Comparison of ENCODE assay signal across 8 mouse cellular contexts in the genomic region with DNA sequence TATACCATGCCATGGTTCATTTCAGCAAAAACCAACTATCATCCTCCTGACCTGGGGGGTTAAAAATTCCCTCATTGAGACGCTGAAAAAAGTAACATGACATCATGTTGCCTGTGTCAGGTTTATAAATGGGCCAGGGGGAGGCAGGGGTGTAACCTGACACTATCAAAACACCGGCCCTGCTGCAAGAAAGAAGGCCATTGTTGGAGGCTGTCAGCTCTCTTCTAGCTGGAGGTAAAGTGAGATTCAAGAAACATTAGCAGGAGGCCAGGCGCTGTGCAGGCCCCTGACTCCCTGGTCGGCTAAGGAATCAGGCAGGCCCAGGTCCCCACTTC. TPM values are rescaled to one million over a fixed set of nuclear protein-coding genes. Genes with fewer than 3 reads are reported as not detected.
DNase-seq lines count a peak whose midpoint lies in the region; ATAC-seq and TF ChIP-seq lines count a peak whose summit lies in the region.

No protein-coding gene starts in this region.

- no peaks in the 10 kb centered on the region for H3K27me3 ChIP-seq in lung, embryonic 14.5 days (ENCODE audit: insufficient read depth, low read length)
- H3K27me3 ChIP-seq in embryonic facial prominence, embryonic 11.5 days (ENCODE audit: control insufficient read depth, insufficient read depth, low read length): no peaks in the 10 kb centered on the region
- no peaks in the 10 kb centered on the region for H3K27me3 ChIP-seq in neural tube, embryonic 12.5 days (replicated peaks)

- ATAC-seq in lung, embryonic 14.5 days (ENCODE audit: insufficient read depth): peak; percentile 67
- ATAC-seq in embryonic facial prominence, embryonic 11.5 days (replicated peaks; ENCODE audit: insufficient number of reproducible peaks, low FRiP score, low TSS enrichment, low read depth): peak; percentile 74
- 0 out of 2 replicates have a peak, but pooled peaks have one; percentile 35 for ATAC-seq in neural tube, embryonic 12.5 days (ENCODE audit: low FRiP score, low read depth)

- H3K4me2 ChIP-seq in lung, embryonic 14.5 days: 0 out of 2 replicates have a peak overlapping the region, but pooled peaks have one; percentile 1
- no peak overlapping the region for H3K4me2 ChIP-seq in embryonic facial prominence, embryonic 11.5 days (ENCODE audit: low read depth, low read length)
- no peak overlapping the region for H3K4me2 ChIP-seq in neural tube, embryonic 12.5 days (replicated peaks)

- intact Hi-C loops in heart, postnatal 10 days (cut with DNase I): no loop called here
- intact Hi-C loops in left cerebral cortex, postnatal 10 days (cut with DNase I): no loop called here

- H3K9ac ChIP-seq in lung, embryonic 14.5 days: peak overlapping the region; percentile 30; the same call in 1 of the 2 replicates
- no peak overlapping the region for H3K9ac ChIP-seq in embryonic facial prominence, embryonic 11.5 days (replicated peaks; ENCODE audit: low read length)
- H3K9ac ChIP-seq in neural tube, embryonic 12.5 days: 0 out of 2 replicates have a peak overlapping the region, but pooled peaks have one; percentile 1

- no peak overlapping the region for H3K4me3 ChIP-seq in lung, embryonic 14.5 days (ENCODE audit: low read depth, low read length)
- H3K4me3 ChIP-seq in embryonic facial prominence, embryonic 11.5 days (ENCODE audit: low read depth, low read length): no peak overlapping the region
- no peak overlapping the region for H3K4me3 ChIP-seq in neural tube, embryonic 12.5 days

- H3K4me1 ChIP-seq in lung, embryonic 14.5 days (ENCODE audit: insufficient read depth): peaks cover 69% of the 10 kb centered on the region
- peaks cover 30% of the 10 kb centered on the region for H3K4me1 ChIP-seq in embryonic facial prominence, embryonic 11.5 days (ENCODE audit: control insufficient read depth, insufficient read depth, low read length)
- H3K4me1 ChIP-seq in neural tube, embryonic 12.5 days: peaks cover 78% of the 10 kb centered on the region

- H3K27ac ChIP-seq in lung, embryonic 14.5 days (ENCODE audit: low read depth): peak overlapping the region; percentile 86
- H3K27ac ChIP-seq in embryonic facial prominence, embryonic 11.5 days (replicated peaks; ENCODE audit: low read depth, low read length): peak overlapping the region; percentile 74; the same call in 1 of the 2 replicates
- no peak overlapping the region for H3K27ac ChIP-seq in neural tube, embryonic 12.5 days

- no peak for TF ChIP-seq CTCF in lung, embryonic 14.5 days (IDR thresholded peaks at IDR 0.05; ENCODE audit: low read depth)

- no peaks in the 10 kb centered on the region for H3K9me3 ChIP-seq in lung, embryonic 14.5 days (ENCODE audit: low read depth, low read length)
- H3K9me3 ChIP-seq in embryonic facial prominence, embryonic 11.5 days (replicated peaks; ENCODE audit: control insufficient read depth, low read length): no peaks in the 10 kb centered on the region
- H3K9me3 ChIP-seq in neural tube, embryonic 12.5 days: no peaks in the 10 kb centered on the region

- WGBS in lung, embryonic 14.5 days: 12% methylated on average over 4 of the region's 4 CpGs
- 0% methylated on average over 4 of the region's 4 CpGs for WGBS in embryonic facial prominence, embryonic 11.5 days
- 6% methylated on average over 4 of the region's 4 CpGs for WGBS in neural tube, embryonic 12.5 days

- peak; percentile 66 for DNase-seq in lung, embryonic 14.5 days
- no peak for DNase-seq in lung, postnatal 4 days
- peak; percentile 86 for DNase-seq in embryonic facial prominence, embryonic 11.5 days (ENCODE audit: low spot score)
- peak; percentile 63 to 71 for DNase-seq in heart, postnatal 10 days
- no peak for DNase-seq in frontal cortex, postnatal 14 days (ENCODE audit: low spot score in 2 of 2)
- DNase-seq in thymus, adult 18-20 months: no peak
- no peak for DNase-seq in left cerebral cortex, postnatal 10 days (ENCODE audit: extremely low spot score in 1 of 2, low spot score in 2 of 2)

- H3K36me3 ChIP-seq in lung, embryonic 14.5 days (ENCODE audit: insufficient read depth): 0 out of 2 replicates have a peak, but pooled peaks cover 9% of the 10 kb centered on the region
- H3K36me3 ChIP-seq in embryonic facial prominence, embryonic 11.5 days (replicated peaks; ENCODE audit: control insufficient read depth, insufficient read depth, low read depth, low read length): no peaks in the 10 kb centered on the region; the same call in 1 of the 2 replicates
- H3K36me3 ChIP-seq in neural tube, embryonic 12.5 days: no peaks in the 10 kb centered on the region; the same call in 1 of the 2 replicates

RNA-seq across cellular contexts. Expression of a gene that starts 49.3 kb away (rescaled TPM):
- 48.8 TPM in 2 replicates for polyA plus RNA-seq in lung, embryonic 14.5 days (2014; fragmentation: Nextera tagmentation; extraction: Ambion mirVana)
- 46.0 and 47.8 TPM in 2 replicates for polyA plus RNA-seq in embryonic facial prominence, embryonic 11.5 days (2014; fragmentation: Nextera tagmentation; extraction: Ambion mirVana)
- 10 to 100 TPM; 67.4 to 78.3 TPM for total RNA-seq in heart, postnatal 10 days (2021)
- polyA plus RNA-seq in neural tube, embryonic 12.5 days (2016; fragmentation: Nextera tagmentation; extraction: Ambion mirVana): 43.9 and 53.7 TPM in 2 replicates
- 100 to 1,000 TPM; 164 to 181 TPM for total RNA-seq in left cerebral cortex, postnatal 10 days (2021)

Comparison
In these comparisons a context has a peak if more than half of its experiments do, and no peak if none do; other contexts are left out.
1. DNase-seq: peak in lung, embryonic 14.5 days (single experiment), embryonic facial prominence, embryonic 11.5 days (single experiment) and heart, postnatal 10 days (2 of 2); none in lung, postnatal 4 days (0 of 2), frontal cortex, postnatal 14 days (0 of 2), thymus, adult 18-20 months (0 of 2) and left cerebral cortex, postnatal 10 days (0 of 2).
2. Peak in every context shown above with its lines, with median percentiles within 50 percentile points of each other: ATAC-seq.